Mouse (Mus musculus) monocyte, adult 2 months (primary cell): ENCODE measurements around the gene 4833423E24Rik.

Source experiments
- DNase-seq, 2 experiments: peaks; one replicate each; pipeline ENCODE4 v3.0.0; 2022; ENCODE audit warnings: low spot score in 2 of 2, low read depth in 1 of 2

4833423E24Rik gene

GRCm38 (mm10) chr2:85518879-85519278 lies at the start of gene 4833423E24Rik:
Gene 4833423E24Rik (minus strand): TSS chr2:85519024.
- no peak for DNase-seq

- DNase-seq = no peak
These were observed 42.4 kb upstream of the 4833423E24Rik start for GRCm38 (mm10) chr2:85561187-85561586.

GRCm38 (mm10) chr2:85560226-85560625 lies 41.4 kb upstream of the 4833423E24Rik start:
- no peak for DNase-seq

- no peak for DNase-seq
These were observed 36.0 kb upstream of the 4833423E24Rik start for GRCm38 (mm10) chr2:85554806-85555205.

GRCm38 (mm10) chr2:85533934-85534333 lies 15.1 kb upstream of the 4833423E24Rik start:
- no peak for DNase-seq

- DNase-seq = no peak
These were observed 13.4 kb upstream of the 4833423E24Rik start for GRCm38 (mm10) chr2:85532082-85532778.

GRCm38 (mm10) chr2:85522859-85523489 lies 4.2 kb upstream of the 4833423E24Rik start:
- DNase-seq = no peak

- DNase-seq = no peak
These were observed 532 bp downstream of the 4833423E24Rik start for GRCm38 (mm10) chr2:85518292-85518691.

- no peak for DNase-seq
These were observed 8.4 kb downstream of the 4833423E24Rik start for GRCm38 (mm10) chr2:85510376-85510775.

GRCm38 (mm10) chr2:85490396-85490795 lies 28.4 kb downstream of the 4833423E24Rik start:
- DNase-seq = no peak

- DNase-seq = no peak
These were observed 52.0 kb downstream of the 4833423E24Rik start for GRCm38 (mm10) chr2:85466801-85467325.

- DNase-seq = no peak
These were observed 75.3 kb downstream of the 4833423E24Rik start, which contains the start of gene Olfr995 for GRCm38 (mm10) chr2:85443539-85443938. Gene Olfr995 (minus strand): TSS chr2:85443639.

- no peak for DNase-seq
These were observed 76.3 kb downstream of the 4833423E24Rik start for GRCm38 (mm10) chr2:85442546-85442945.

- no peak for DNase-seq
These were observed 82.5 kb downstream of the 4833423E24Rik start, which contains the start of gene Olfr994 for GRCm38 (mm10) chr2:85436351-85436750. Gene Olfr994 (minus strand): TSS chr2:85436451.
